Mouse (Mus musculus) cerebellum, postnatal 25 days (tissue): Measurements from ENCODE around the gene Hid1.

Experiments
- DNase-seq, 2 experiments: peaks; one replicate each; pipeline ENCODE4 v3.0.0; 2021; ENCODE audit warnings: mixed read lengths in 2 of 2

Hid1 gene

DNA sequence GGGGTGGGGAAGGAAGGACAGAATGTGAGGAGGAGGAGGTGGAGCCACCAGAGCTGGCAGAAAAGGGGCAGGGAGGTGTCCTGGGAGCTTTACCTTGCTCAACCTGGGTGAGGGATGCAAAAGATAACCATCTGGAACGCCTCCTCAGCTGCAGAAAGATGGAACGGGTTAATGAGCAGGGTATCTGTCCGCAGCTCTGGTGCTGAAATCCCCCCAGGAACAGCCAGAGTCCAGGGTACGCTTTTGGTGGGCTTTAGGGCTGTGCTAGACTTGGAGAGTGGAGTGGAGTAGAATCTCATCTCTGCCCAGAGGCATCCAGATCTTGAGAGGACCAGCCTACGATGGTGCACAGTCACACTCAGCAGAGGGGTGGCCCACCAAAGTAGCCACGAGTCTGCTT is 31.4 kb downstream of the Hid1 start:
- DNase-seq: no peak

GRCm38 (mm10) chr11:115335223-115335622 is 32.3 kb downstream of the Hid1 start:
- DNase-seq: peak in 1 of 2 experiments; percentile 55

GRCm38 (mm10) chr11:115334531-115334930 is 33.0 kb downstream of the Hid1 start, which contains the start of gene Otop3:
TSS of gene Otop3 (plus strand) at chr11:115334731.
- peak in 1 of 2 experiments; percentile 18 for DNase-seq

GRCm38 (mm10) chr11:115329339-115329738 is 38.2 kb downstream of the Hid1 start:
- DNase-seq: peak in 1 of 2 experiments; percentile 32

GRCm38 (mm10) chr11:115326730-115327129 is 40.8 kb downstream of the Hid1 start:
- no peak for DNase-seq

- DNase-seq: peak in 1 of 2 experiments; percentile 35
Measured at GRCm38 (mm10) chr11:115323354-115323753, 44.2 kb downstream of the Hid1 start.

DNA sequence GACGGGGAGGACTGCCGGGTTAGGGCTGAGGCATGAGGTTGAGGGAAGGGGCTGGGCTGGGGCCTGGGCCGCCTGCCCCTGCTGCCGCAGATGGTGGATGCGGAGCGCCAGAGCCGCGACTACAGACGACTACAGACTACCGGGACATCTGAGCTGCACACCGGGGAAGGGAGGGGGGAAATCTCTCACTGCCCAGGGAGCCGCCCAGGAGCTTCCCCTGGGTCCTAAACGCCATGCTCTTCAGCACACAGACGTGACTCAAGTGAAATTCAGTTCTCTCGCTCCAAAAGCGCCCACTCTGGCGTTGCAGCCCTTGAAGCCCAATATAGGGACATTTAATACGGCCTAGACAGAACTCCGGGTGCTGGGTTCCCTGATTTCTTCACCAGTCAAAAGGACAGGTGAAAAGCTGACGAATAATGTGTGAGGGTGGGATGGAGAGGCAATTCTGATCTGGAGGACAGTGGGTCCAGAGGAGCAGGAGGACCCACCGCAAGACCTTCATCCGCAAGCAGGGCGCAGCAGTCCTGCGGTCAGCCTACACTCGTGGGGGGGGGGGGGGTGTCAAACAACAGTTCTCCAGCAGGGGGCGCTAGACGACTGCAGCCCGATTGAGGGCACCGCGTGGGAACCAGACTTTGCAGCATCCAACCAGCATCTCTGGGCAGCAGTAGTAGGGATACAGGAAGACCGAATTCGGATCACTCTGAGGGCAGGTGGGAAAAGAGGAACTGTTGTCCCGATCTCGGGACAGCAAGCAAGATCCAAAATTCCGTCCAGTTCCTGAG is 45.5 kb downstream of the Hid1 start, which contains the start of gene Ush1g:
Gene Ush1g, minus strand, starts transcription at position 136 of the 788 bp plus-strand sequence.
- peak; percentile 69 to 84 for DNase-seq

GRCm38 (mm10) chr11:115319704-115320383 is 47.7 kb downstream of the Hid1 start:
- peak; percentile 62 to 70 for DNase-seq

GRCm38 (mm10) chr11:115318245-115319027 is 49.1 kb downstream of the Hid1 start:
- peak in 1 of 2 experiments; percentile 26 for DNase-seq

- no peak for DNase-seq
Measured at GRCm38 (mm10) chr11:115317204-115317603, 50.4 kb downstream of the Hid1 start.

DNA sequence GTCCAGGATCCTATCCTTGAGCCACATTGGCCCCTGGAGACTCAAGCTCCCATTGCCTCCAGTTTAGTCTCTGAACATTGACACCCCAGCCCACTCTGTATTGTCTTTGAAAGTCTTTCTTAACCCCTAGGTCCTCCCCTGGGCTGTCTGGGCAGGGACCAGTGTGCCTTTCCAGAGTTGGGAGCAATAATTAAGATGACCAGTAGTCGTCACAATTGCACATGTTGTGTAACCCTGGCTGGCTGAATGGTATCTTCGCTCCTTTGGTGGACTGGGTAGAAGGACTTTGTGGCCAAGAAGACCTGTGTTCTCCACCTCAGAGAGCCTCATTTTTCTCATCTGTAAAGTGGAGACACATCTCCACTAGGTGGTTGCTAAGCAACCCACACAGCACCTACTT is 53.3 kb downstream of the Hid1 start:
- DNase-seq: no peak

DNA sequence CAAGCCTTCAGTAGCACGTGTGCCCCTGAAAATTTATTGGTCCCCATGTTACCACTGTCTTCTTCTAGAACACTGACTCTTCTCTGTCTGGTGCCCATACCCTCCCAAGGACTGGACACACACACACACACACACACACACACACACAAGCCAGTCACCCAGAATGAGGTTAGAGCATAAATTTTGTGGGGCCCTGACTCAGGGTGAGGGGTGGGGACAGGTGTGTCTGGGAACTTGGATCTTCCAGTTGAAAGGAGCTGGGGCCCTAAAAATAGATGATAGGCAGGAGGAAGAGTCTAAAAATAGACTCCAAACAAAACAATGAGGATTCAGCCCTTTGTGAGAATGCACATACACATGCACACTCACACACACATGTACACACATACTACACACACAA is 58.8 kb downstream of the Hid1 start:
- DNase-seq: no peak

GRCm38 (mm10) chr11:115306863-115307262 is 60.7 kb downstream of the Hid1 start, which contains the start of gene Otop2:
TSS of gene Otop2 (plus strand) at chr11:115307163.
- DNase-seq: no peak

GRCm38 (mm10) chr11:115303167-115303566 is 64.4 kb downstream of the Hid1 start:
- DNase-seq: no peak

DNA sequence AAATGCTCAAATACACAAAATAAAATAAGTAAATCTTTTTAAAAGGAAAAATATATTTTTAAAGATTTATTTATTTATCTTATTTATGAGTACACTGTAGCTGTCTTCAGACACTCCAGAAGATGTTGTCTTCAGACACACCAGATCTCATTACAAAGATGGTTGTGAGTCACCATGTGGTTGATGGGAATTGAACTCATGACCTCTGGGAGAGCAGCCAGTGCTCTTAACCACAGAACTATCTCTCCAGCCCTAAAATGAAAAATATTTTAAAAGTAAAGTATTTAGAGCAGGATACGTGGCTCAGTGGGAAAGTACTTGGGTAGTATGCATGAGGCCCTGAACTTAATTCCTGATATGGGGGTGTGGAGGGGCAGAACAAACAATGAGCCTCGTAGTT is 66.2 kb downstream of the Hid1 start:
- no peak for DNase-seq

- no peak for DNase-seq
Measured at GRCm38 (mm10) chr11:115300745-115301144, 66.8 kb downstream of the Hid1 start.

GRCm38 (mm10) chr11:115298160-115298559 is 69.4 kb downstream of the Hid1 start:
- DNase-seq: no peak
